Mouse (Mus musculus) left cerebral cortex, adult 2 months (tissue): ENCODE measurements around the gene C4bp. TPM values are rescaled to one million over a fixed set of nuclear protein-coding genes. Genes with fewer than 3 reads are reported as not detected.
"Not testable (repeated sequence)": the region's sequence is repeated elsewhere in the genome, so short reads cannot be mapped to it uniquely, and the experiment has no call there.

ENCODE experiments used
- DNase-seq, 2 experiments: peaks; one replicate each; pipeline ENCODE4 v3.0.0; 2021 to 2022; ENCODE audit warnings: low spot score in 2 of 2, mixed read lengths in 1 of 2; ENCODE audit errors: extremely low spot score in 1 of 2
- H3K27ac ChIP-seq: fragments of 200-600 bp; 2 replicates; pipeline ENCODE4 v1.8.1; 2022
- H3K4me3 ChIP-seq: fragments of 200-600 bp; 2 replicates; pipeline ENCODE4 v1.8.1; 2022
- CTCF ChIP-seq: fragments of 200-600 bp; IDR thresholded peaks from 2 replicates; pipeline ENCODE4 v1.8.1; 2022; ENCODE audit warnings: antibody characterized with exemption, mild to moderate bottlenecking, moderate library complexity
- intact Hi-C: fragments of 180-260 bp; cut with DNase I; formaldehyde crosslinking; loops from one replicate; pipeline ENCODE4 v1.15.1; 2025
- long read RNA-seq, 2 experiments: library from polyadenylated mRNA; stranded (forward); transcript quantifications; one replicate each; pipeline ENCODE4 v2.0.0; 2021; ENCODE audit warnings: borderline mapping rate in 2 of 2
- total RNA-seq, 2 experiments: library from RNA; stranded (reverse); gene quantifications; 2 replicates each; pipeline ENCODE4 v1.2.3; 2021

The C4bp gene
- total RNA-seq: not detected
- long read RNA-seq, experiment 1: 0 reads
- long read RNA-seq, experiment 2: 0 reads

DNA sequence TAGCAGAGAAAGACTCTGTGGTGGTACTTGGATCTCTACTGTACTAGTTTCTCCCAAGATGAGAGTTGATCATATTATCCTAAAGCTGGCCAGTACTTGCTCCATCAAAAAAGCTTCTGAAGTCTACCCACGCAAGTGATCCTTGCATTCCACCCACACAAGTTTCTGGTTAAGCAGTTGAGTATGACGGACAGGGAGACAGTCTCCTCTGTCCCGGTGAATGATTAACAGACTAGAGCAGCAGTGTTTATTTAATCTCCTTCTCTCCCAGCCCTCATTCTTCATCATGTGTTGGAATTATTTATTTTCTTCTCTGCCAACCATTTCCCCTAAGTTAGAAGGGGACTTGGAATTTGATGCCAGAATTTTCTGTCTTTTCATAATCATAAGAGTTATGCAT, at the start of gene C4bp:
TSS of gene C4bp (minus strand) at position 179 of the 400 bp plus-strand sequence.
- no peak for TF ChIP-seq CTCF
- DNase-seq: no peak
- intact Hi-C loops: no loop called here

GRCm38 (mm10) chr1:130710283-130711080, 49.0 kb upstream of the C4bp start:
- Histone ChIP-seq H3K4me3 (no peak overlapping the region), H3K27ac (no peak overlapping the region)
- no peak for TF ChIP-seq CTCF
- intact Hi-C loops: loop anchor here (10.0 kb wide), 1 partner anchor 344 kb away; no protein-coding TSS in a partner anchor
- no peak for DNase-seq

More for the DNA sequence above, at the start of gene C4bp:
- Histone ChIP-seq H3K4me3 (no peak within 1 kb of the TSS), H3K27ac (no peak within 1 kb of the TSS)

GRCm38 (mm10) chr1:130703613-130704012, 42.2 kb upstream of the C4bp start:
- TF ChIP-seq CTCF: no peak
- H3K27ac ChIP-seq: no peak overlapping the region
- intact Hi-C loops: no loop called here
- no peak overlapping the region for H3K4me3 ChIP-seq
- no peak for DNase-seq

- no peak for TF ChIP-seq CTCF
- intact Hi-C loops: no loop called here
- H3K4me3 ChIP-seq: no peak overlapping the region
- H3K27ac ChIP-seq: no peak overlapping the region
- DNase-seq: no peak
These were observed 40.5 kb upstream of the C4bp start for GRCm38 (mm10) chr1:130701976-130702375.

- intact Hi-C loops: no loop called here
- H3K4me3 ChIP-seq: no peak overlapping the region
These were observed 38.7 kb upstream of the C4bp start for GRCm38 (mm10) chr1:130699937-130700633.

GRCm38 (mm10) chr1:130698601-130699000, 37.2 kb upstream of the C4bp start:
- TF ChIP-seq CTCF: no peak
- Histone ChIP-seq H3K27ac (no peak overlapping the region), H3K4me3 (no peak overlapping the region)
- intact Hi-C loops: no loop called here
- no peak for DNase-seq

More at GRCm38 (mm10) chr1:130699937-130700633, 38.7 kb upstream of the C4bp start:
- H3K27ac ChIP-seq: no peak overlapping the region; the same call in 1 of the 2 replicates
- DNase-seq: no peak
- no peak for TF ChIP-seq CTCF

- no peak for TF ChIP-seq CTCF
- DNase-seq: no peak
- no peak overlapping the region for H3K4me3 ChIP-seq
- no peak overlapping the region for H3K27ac ChIP-seq
- intact Hi-C loops: no loop called here
These were observed 22.5 kb upstream of the C4bp start for GRCm38 (mm10) chr1:130683905-130684304.

DNA sequence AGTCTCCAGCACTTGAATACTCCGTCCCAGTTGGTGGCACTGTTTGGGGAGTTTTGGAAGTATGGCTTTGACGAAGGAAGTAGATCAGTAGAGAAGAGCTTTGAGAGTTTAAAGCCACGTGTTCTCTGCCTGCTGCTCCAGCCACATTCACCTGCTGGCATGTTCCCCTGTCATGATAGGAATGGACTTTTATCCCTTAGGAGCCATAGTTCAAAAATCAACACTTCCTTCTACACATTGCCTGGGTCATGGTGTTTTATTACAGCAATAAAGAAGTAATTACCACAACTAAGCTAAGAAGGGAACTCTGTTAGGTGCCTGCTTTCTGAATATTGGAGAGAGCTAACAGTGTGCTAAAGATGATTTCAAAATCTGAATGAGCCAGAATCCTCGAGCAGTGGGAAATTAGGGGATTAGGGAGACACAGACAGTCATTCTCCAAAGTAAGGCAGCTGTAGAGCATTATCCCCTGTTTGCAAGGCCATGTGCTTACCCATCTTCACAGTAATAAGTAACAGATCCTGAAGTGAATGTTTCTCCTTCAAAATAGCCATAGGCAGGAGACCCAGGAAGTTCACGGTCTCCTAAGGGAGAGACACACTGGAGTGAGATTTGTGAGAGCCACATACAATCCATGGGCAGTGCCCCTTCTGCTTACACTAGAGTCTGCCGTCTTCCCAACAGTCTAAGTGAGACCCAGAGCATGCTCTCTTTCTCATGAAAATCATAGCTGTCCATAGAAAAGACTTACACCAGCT, 20.4 kb upstream of the C4bp start:
- intact Hi-C loops: no loop called here
- no peak overlapping the region for H3K4me3 ChIP-seq
- no peak for TF ChIP-seq CTCF
- no peak overlapping the region for H3K27ac ChIP-seq
- no peak for DNase-seq

GRCm38 (mm10) chr1:130681075-130681474, 19.6 kb upstream of the C4bp start:
- TF ChIP-seq CTCF: no peak
- DNase-seq: no peak
- no peak overlapping the region for H3K4me3 ChIP-seq
- H3K27ac ChIP-seq: no peak overlapping the region
- intact Hi-C loops: no loop called here

DNA sequence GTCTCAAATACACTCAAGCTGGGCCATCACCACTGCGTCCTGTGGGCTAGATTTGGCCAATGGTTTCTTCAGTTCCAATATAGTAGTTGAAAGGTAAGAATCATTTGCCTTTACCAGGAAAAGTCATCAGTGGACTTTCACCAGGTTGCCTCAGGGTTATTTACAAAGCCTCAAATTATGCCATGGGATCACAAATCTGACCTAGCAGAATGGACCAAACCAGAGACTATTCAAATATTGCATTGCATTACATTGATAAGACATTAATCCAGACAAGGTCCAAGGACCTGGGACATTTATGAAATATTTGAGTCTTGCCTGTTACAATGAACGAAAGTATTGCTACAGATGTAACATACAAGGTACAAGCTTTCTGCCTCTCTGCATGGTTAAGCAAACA, 17.1 kb upstream of the C4bp start:
- intact Hi-C loops: no loop called here
- no peak for TF ChIP-seq CTCF
- no peak for DNase-seq
- H3K27ac ChIP-seq: no peak overlapping the region
- no peak overlapping the region for H3K4me3 ChIP-seq

GRCm38 (mm10) chr1:130663576-130663975, 2.1 kb upstream of the C4bp start:
- H3K27ac ChIP-seq, intact Hi-C loops, H3K4me3 ChIP-seq, DNase-seq: not testable (repeated sequence)

DNA sequence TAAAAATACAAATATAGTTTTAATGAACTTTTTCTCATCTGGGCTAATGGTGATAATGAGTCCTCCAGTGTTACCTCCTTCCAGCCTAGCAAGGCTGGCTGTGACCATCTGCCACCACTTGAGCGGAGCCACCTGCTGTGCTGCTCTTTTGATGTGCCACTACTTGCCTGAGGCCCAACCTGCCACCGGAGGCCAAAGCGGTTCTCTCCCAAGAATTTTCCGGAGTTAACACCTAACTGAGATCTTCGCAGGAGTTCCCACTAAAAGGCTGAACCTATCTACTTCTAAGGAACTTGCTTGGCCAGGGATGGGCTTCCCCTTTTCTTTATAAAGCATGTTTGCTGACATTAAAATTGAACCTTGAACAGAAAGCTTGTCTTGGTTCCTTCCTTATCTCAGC, 1.8 kb downstream of the C4bp start:
- H3K27ac ChIP-seq, H3K4me3 ChIP-seq, DNase-seq, intact Hi-C loops: not testable (repeated sequence)
